21 mouse cellular contexts compared by ENCODE assay signal in genomic region chr16:52144792-52145191, GRCm38 (mm10).
A peak's percentile ranks its signal among the peaks of the same experiment; 100 is the strongest.
DNase-seq lines count a peak whose midpoint lies in the region; ATAC-seq lines count a peak whose summit lies in the region.
"Had no signal": no experiment of that assay in that cellular context is flagged by ENCODE, and none has a peak within 500 bp of the region (broad histone marks: within the 10 kb centered on the region; RNA-seq: fewer than 3 reads in every experiment).

No protein-coding gene starts in this region.

- peak; percentile 64 for DNase-seq in 416B (ENCODE audit: low read depth)
- DNase-seq in B cell, adult 2 months: peak; percentile 49 to 63
- DNase-seq in left cerebral cortex, postnatal 10 days (ENCODE audit: extremely low spot score in 1 of 2, low spot score in 2 of 2): no peak
- DNase-seq in kidney, postnatal 36 days: no peak
- DNase-seq in cerebellum, postnatal 36 days: no peak
- no peak for DNase-seq in heart, postnatal 14 days
- DNase-seq: adrenal gland, adult 8-10 months; cerebellum, adult 18-20 months; cerebellum, postnatal 25 days; gastrocnemius, postnatal 25 days; heart, adult 2 months; heart, postnatal 4 days; left cerebral cortex, postnatal 4 days; lung, embryonic 14.5 days; lung, postnatal 4 days; right cerebral cortex, postnatal 25 days had no signal

- intact Hi-C loops in left cerebral cortex, postnatal 10 days (cut with DNase I): no loop called here
- intact Hi-C loops in heart, postnatal 14 days (cut with DNase I): no loop called here

- ATAC-seq in common myeloid progenitor, adult 5-6 weeks (replicated peaks; ENCODE audit: low read depth, poor library complexity, severe bottlenecking): peak; percentile 95
- ATAC-seq in megakaryocyte progenitor cell, adult 5-6 weeks (replicated peaks; ENCODE audit: poor library complexity): peak; percentile 94
- ATAC-seq: activated CD4-positive, CD25-positive, alpha-beta regulatory T cell, adult 4 months; forebrain, embryonic 16.5 days; midbrain, embryonic 13.5 days had no signal

Comparison
In these comparisons a context has a peak if more than half of its experiments do, and no peak if none do; other contexts are left out.
1. DNase-seq: peak in 416B (single experiment) and B cell, adult 2 months (2 of 2); none in left cerebral cortex, postnatal 10 days (0 of 2), kidney, postnatal 36 days (0 of 2), cerebellum, postnatal 36 days (0 of 2) and heart, postnatal 14 days (0 of 2).